Comparison of ENCODE assay signal across 15 mouse cellular contexts in the genomic region with DNA sequence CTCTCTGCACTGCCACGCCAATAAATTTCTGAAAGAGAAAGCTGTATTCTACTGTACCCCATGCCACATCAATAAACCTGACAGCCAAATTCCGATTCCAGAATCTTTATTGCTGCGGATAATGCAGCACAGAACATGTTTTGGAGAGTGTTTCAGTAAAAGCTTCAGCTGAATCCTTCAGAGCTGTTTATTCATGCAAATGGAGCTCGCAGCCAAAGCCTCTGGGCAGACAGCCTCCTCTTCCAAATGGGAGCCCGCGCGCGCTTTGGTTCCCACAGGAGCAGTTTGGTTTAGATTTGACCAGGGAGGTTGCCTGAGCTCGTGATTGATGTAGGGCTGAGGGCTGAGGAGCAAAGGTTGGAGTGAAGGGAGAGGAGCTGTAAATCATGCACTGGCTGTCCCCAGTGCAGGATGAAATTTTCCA. TPM values are rescaled to one million over a fixed set of nuclear protein-coding genes. Genes with fewer than 3 reads are reported as not detected.
A peak's percentile ranks its signal among the peaks of the same experiment; 100 is the strongest.
DNase-seq lines count a peak whose midpoint lies in the region; ATAC-seq and TF ChIP-seq lines count a peak whose summit lies in the region.
"Had no signal": no experiment of that assay in that cellular context is flagged by ENCODE, and none has a peak within 500 bp of the region (broad histone marks: within the 10 kb centered on the region; RNA-seq: fewer than 3 reads in every experiment).

No protein-coding gene starts in this region.

- WGBS in hindbrain, embryonic 11.5 days = 41% methylated on average over 9 of the region's 9 CpGs
- WGBS in midbrain, embryonic 15.5 days = 40% methylated on average over 9 of the region's 9 CpGs

- no peaks in the 10 kb centered on the region for H3K36me3 ChIP-seq in hindbrain, embryonic 11.5 days (ENCODE audit: control insufficient read depth, insufficient read depth, low read length)
- no peaks in the 10 kb centered on the region for H3K36me3 ChIP-seq in midbrain, embryonic 15.5 days (replicated peaks)

- peak; percentile 43 for ATAC-seq in hindbrain, embryonic 11.5 days (ENCODE audit: low FRiP score)
- ATAC-seq in midbrain, embryonic 15.5 days (replicated peaks) = no peak

- peak; percentile 34 to 43 for DNase-seq in cerebellum, postnatal 10 days
- no peak for DNase-seq in cerebellum, adult 9-11 months
- DNase-seq in layer of hippocampus, adult 2 months (ENCODE audit: low spot score in 2 of 2) = no peak
- DNase-seq in layer of hippocampus, postnatal 36 days = no peak
- no peak for DNase-seq in hindbrain, embryonic 11.5 days (ENCODE audit: low spot score)
- no peak for DNase-seq in thymus, postnatal 36 days
- DNase-seq in frontal cortex, postnatal 10 days (ENCODE audit: low spot score in 2 of 2) = no peak
- DNase-seq: gastrocnemius, postnatal 10 days; kidney, adult 11 months; thymus, postnatal 4 days had no signal

- H3K27me3 ChIP-seq in hindbrain, embryonic 11.5 days (ENCODE audit: control insufficient read depth, insufficient read depth, low read length) = no peaks in the 10 kb centered on the region
- no peaks in the 10 kb centered on the region for H3K27me3 ChIP-seq in midbrain, embryonic 15.5 days (replicated peaks)

- TF ChIP-seq CTCF in layer of hippocampus, adult 2 months (conservative IDR thresholded peaks at IDR 0.05) = no peak

- no peak overlapping the region for H3K4me3 ChIP-seq in layer of hippocampus, adult 2 months
- no peak overlapping the region for H3K4me3 ChIP-seq in hindbrain, embryonic 11.5 days (ENCODE audit: low read depth, low read length)
- no peak overlapping the region for H3K4me3 ChIP-seq in midbrain, embryonic 15.5 days

- no peak overlapping the region for H3K9ac ChIP-seq in hindbrain, embryonic 11.5 days (ENCODE audit: low read depth, low read length)
- H3K9ac ChIP-seq in midbrain, embryonic 15.5 days = no peak overlapping the region

- H3K27ac ChIP-seq in layer of hippocampus, adult 2 months = peak overlapping the region; percentile 32
- H3K27ac ChIP-seq in hindbrain, embryonic 11.5 days (ENCODE audit: low read depth, low read length) = peak overlapping the region; percentile 0; the same call in 1 of the 2 replicates
- peak overlapping the region; percentile 71 for H3K27ac ChIP-seq in midbrain, embryonic 15.5 days

- H3K4me2 ChIP-seq in hindbrain, embryonic 11.5 days (replicated peaks; ENCODE audit: low read depth, low read length) = no peak overlapping the region
- H3K4me2 ChIP-seq in midbrain, embryonic 15.5 days = no peak overlapping the region

- no peaks in the 10 kb centered on the region for H3K9me3 ChIP-seq in hindbrain, embryonic 11.5 days (ENCODE audit: control insufficient read depth, low read length)
- no peaks in the 10 kb centered on the region for H3K9me3 ChIP-seq in midbrain, embryonic 15.5 days

- peaks cover 2% of the 10 kb centered on the region; the same call in 1 of the 2 replicates for H3K4me1 ChIP-seq in hindbrain, embryonic 11.5 days (replicated peaks; ENCODE audit: control insufficient read depth, insufficient read depth, low read length)
- H3K4me1 ChIP-seq in midbrain, embryonic 15.5 days = peaks cover 24% of the 10 kb centered on the region

RNA-seq across cellular contexts. Expression of gene Lhcgr, which starts 17.7 kb away (rescaled TPM):
- under 1 TPM; 0.08 to 0.22 TPM for total RNA-seq in layer of hippocampus, adult 2 months (2021)
- under 1 TPM; 0.22 to 0.33 TPM for total RNA-seq in layer of hippocampus, postnatal 36 days (2021)
- polyA plus RNA-seq in hindbrain, embryonic 11.5 days (2014; fragmentation: Nextera tagmentation; extraction: Ambion mirVana) = 0.69 and 1.0 TPM in 2 replicates
- polyA plus RNA-seq in midbrain, embryonic 15.5 days (2015; fragmentation: Nextera tagmentation; extraction: Ambion mirVana) = 0.97 and 1.5 TPM in 2 replicates
- total RNA-seq: ES-E14; liver, adult 2 months; megakaryocyte, adult 5-6 weeks had no signal
- polyA plus RNA-seq: heart, embryonic 14.5 days; liver, adult 2 months had no signal

Comparison
In these comparisons a context has a peak if more than half of its experiments do, and no peak if none do; other contexts are left out.
1. DNase-seq: peak in cerebellum, postnatal 10 days (2 of 2); none in cerebellum, adult 9-11 months (single experiment), layer of hippocampus, adult 2 months (0 of 2), layer of hippocampus, postnatal 36 days (0 of 2), hindbrain, embryonic 11.5 days (single experiment), thymus, postnatal 36 days (0 of 2) and frontal cortex, postnatal 10 days (0 of 2).
2. H3K27ac ChIP-seq: peak in every context shown above with its lines; median percentile 71 in midbrain, embryonic 15.5 days; 32 in layer of hippocampus, adult 2 months; 0 in hindbrain, embryonic 11.5 days.